Mouse (Mus musculus): ENCODE results near the gene Rtn4rl1.

GRCm38 (mm10) chr11:75147846-75148168, 45.8 kb upstream of the Rtn4rl1 start:
- TF ChIP-seq CTCF (IDR thresholded peaks at IDR 0.05; ENCODE audit: extremely low read depth, insufficient read length, insufficient replicate concordance, low read depth, low read length) (no peak), POLR2A (IDR thresholded peaks at IDR 0.05; ENCODE audit: low read depth, low read length) (no peak)

All from small intestine, adult 2 months (tissue).